Mouse (Mus musculus): ENCODE measurements around the gene Inhbe. TPM values are rescaled to one million over a fixed set of nuclear protein-coding genes. Genes with fewer than 3 reads are reported as not detected.

Inhbe gene
- polyA plus RNA-seq, 1 experiment from 2014 or later: not detected

GRCm38 (mm10) chr10:127300361-127300760 is 53.9 kb downstream of the Inhbe start:
- no peak for TF ChIP-seq EP300 (IDR thresholded peaks at IDR 0.05)
- TF ChIP-seq CTCF (IDR thresholded peaks at IDR 0.05): no peak
- H3K4me1 ChIP-seq (ENCODE audit: insufficient read depth, low read depth, low read length): no peaks in the 10 kb centered on the region
- DNase-seq (ENCODE audit: low spot score) (no peak), ATAC-seq (no peak)
- 93% methylated on average over 6 of the region's 6 CpGs for WGBS
- H3K9me3 ChIP-seq (ENCODE audit: low read length): no peaks in the 10 kb centered on the region
- H3K4me3 ChIP-seq (ENCODE audit: low read depth, low read length): no peak overlapping the region
- no peak overlapping the region for H3K4me2 ChIP-seq (replicated peaks; ENCODE audit: low read depth, low read length)
- no peak overlapping the region for H3K27ac ChIP-seq (ENCODE audit: low read length)
- H3K27me3 ChIP-seq (replicated peaks; ENCODE audit: insufficient read depth, low read length): no peaks in the 10 kb centered on the region
- H3K9ac ChIP-seq (replicated peaks; ENCODE audit: low read depth): no peak overlapping the region
- peaks cover 48% of the 10 kb centered on the region for H3K36me3 ChIP-seq (ENCODE audit: insufficient read depth, low read length)

Other genes starting within 250 kb of the Inhbe start
- gene Os9, start 233.3 kb downstream of the Inhbe start, polyA plus RNA-seq (2015; fragmentation: Nextera tagmentation; extraction: Ambion mirVana): 112 and 113 TPM in 2 replicates
- 9.1 and 9.6 TPM in 2 replicates for gene B4galnt1, start 189.2 kb downstream of the Inhbe start, polyA plus RNA-seq (2015; fragmentation: Nextera tagmentation; extraction: Ambion mirVana)
- gene Slc26a10, start 173.8 kb downstream of the Inhbe start, polyA plus RNA-seq (2015; fragmentation: Nextera tagmentation; extraction: Ambion mirVana): 1.0 and 1.1 TPM in 2 replicates
- 27.9 and 37.1 TPM in 2 replicates for gene Arhgef25, start 164.3 kb downstream of the Inhbe start, polyA plus RNA-seq (2015; fragmentation: Nextera tagmentation; extraction: Ambion mirVana)
- 47.5 and 47.8 TPM in 2 replicates for gene Dtx3, start 158.7 kb downstream of the Inhbe start, polyA plus RNA-seq (2015; fragmentation: Nextera tagmentation; extraction: Ambion mirVana)
- 31.0 and 35.1 TPM in 2 replicates for gene Pip4k2c, start 142.8 kb downstream of the Inhbe start, polyA plus RNA-seq (2015; fragmentation: Nextera tagmentation; extraction: Ambion mirVana)
- 0.12 and 0.25 TPM in 2 replicates for gene Kif5a, start 91.1 kb downstream of the Inhbe start, polyA plus RNA-seq (2015; fragmentation: Nextera tagmentation; extraction: Ambion mirVana)
- 198 and 204 TPM in 2 replicates for gene Dctn2, start 88.0 kb downstream of the Inhbe start, polyA plus RNA-seq (2015; fragmentation: Nextera tagmentation; extraction: Ambion mirVana)
- 13.5 and 14.2 TPM in 2 replicates for gene Mbd6, start 65.4 kb downstream of the Inhbe start, polyA plus RNA-seq (2015; fragmentation: Nextera tagmentation; extraction: Ambion mirVana)
- 61.1 and 63.1 TPM in 2 replicates for gene Mars, start 42.6 kb downstream of the Inhbe start, polyA plus RNA-seq (2015; fragmentation: Nextera tagmentation; extraction: Ambion mirVana)
- 8.5 TPM in 2 replicates for gene Arhgap9, start 32.4 kb downstream of the Inhbe start, polyA plus RNA-seq (2015; fragmentation: Nextera tagmentation; extraction: Ambion mirVana)
- 4.2 and 5.2 TPM in 2 replicates for gene Gli1, start 12.4 kb downstream of the Inhbe start, polyA plus RNA-seq (2015; fragmentation: Nextera tagmentation; extraction: Ambion mirVana)
- not detected in 2 replicates for gene Inhbc, start 16.0 kb upstream of the Inhbe start, polyA plus RNA-seq (2015; fragmentation: Nextera tagmentation; extraction: Ambion mirVana)
- gene R3hdm2, start 25.9 kb upstream of the Inhbe start, polyA plus RNA-seq (2015; fragmentation: Nextera tagmentation; extraction: Ambion mirVana): 21.1 and 23.9 TPM in 2 replicates
- 0.23 and 0.53 TPM in 2 replicates for gene Stac3, start 147.3 kb upstream of the Inhbe start, polyA plus RNA-seq (2015; fragmentation: Nextera tagmentation; extraction: Ambion mirVana)
- gene Ndufa4l2, start 160.6 kb upstream of the Inhbe start, polyA plus RNA-seq (2015; fragmentation: Nextera tagmentation; extraction: Ambion mirVana): 132 and 149 TPM in 2 replicates
- 27.1 and 31.0 TPM in 2 replicates for gene Shmt2, start 168.0 kb upstream of the Inhbe start, polyA plus RNA-seq (2015; fragmentation: Nextera tagmentation; extraction: Ambion mirVana)
- 0.44 and 0.60 TPM in 2 replicates for gene Nxph4, start 180.1 kb upstream of the Inhbe start, polyA plus RNA-seq (2015; fragmentation: Nextera tagmentation; extraction: Ambion mirVana)